Mouse (Mus musculus): Measurements from ENCODE around the gene Wdfy2.

DNA sequence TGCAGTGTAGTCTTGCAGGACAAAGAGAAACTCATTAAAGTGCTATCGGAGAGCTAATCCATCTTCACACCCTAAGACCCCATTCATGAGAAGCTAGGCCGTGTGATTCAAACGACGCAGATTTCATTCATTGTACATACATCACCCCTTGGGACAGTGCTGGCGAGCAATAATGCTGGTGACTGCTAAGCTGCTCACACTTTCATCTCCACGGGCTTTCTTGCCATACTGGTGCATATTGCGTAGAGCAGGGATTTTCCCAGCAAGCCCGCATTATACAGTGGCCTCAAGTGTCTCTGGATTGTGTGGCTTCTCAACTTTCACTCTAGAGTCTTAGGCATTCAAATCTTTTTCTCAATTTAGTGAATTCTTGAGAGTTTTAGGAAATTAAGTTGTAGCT lies 36.9 kb downstream of the Wdfy2 start:
- TF ChIP-seq CTCF (conservative IDR thresholded peaks at IDR 0.05; ENCODE audit: insufficient read depth, insufficient read length, low read depth, low read length) (no peak), POLR2A (IDR thresholded peaks at IDR 0.05; ENCODE audit: low read depth, low read length) (no peak)

Data from kidney, adult 2 months (tissue).